Mouse (Mus musculus): ENCODE results near the gene Prl6a1. TPM values are rescaled to one million over a fixed set of nuclear protein-coding genes. Genes with fewer than 3 reads are reported as not detected.

Prl6a1 gene
- not detected in 2 replicates for polyA plus RNA-seq (2015; fragmentation: Nextera tagmentation; extraction: Ambion mirVana)

GRCm38 (mm10) chr13:27312334-27313225 lies at the start of gene Prl6a1:
Gene Prl6a1 (plus strand): TSS chr13:27312627.

DNA sequence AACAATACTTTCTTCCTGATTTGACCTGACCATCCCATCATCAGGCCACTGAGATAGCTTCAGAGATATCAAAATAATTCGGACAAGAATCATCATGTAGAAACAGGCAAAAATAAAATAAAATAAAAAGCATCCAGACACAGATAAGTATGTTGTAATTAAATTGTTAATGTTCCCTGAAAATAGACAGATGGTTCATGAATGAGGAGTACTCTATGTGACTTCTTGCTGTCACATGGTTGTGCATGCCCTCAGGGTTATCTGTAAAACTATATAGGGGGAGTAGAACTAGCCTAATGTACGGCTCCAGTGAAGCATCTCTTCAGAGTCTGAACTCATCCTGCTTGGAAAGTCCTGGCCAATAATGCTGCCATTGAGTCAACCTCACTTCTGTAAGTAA lies 32.9 kb downstream of the Prl6a1 start, which contains the start of gene Prl8a2:
Gene Prl8a2 (plus strand): TSS at position 301 of the 400 bp plus-strand sequence.

Other genes starting within 250 kb of the Prl6a1 start
- gene Prl3d1, start 218.4 kb upstream of the Prl6a1 start, polyA plus RNA-seq (2015; fragmentation: Nextera tagmentation; extraction: Ambion mirVana), result not detected in 2 replicates
- not detected in 2 replicates for gene Prl3d2, start 190.9 kb upstream of the Prl6a1 start, polyA plus RNA-seq (2015; fragmentation: Nextera tagmentation; extraction: Ambion mirVana)
- gene Prl3d3, start 155.8 kb upstream of the Prl6a1 start, polyA plus RNA-seq (2015; fragmentation: Nextera tagmentation; extraction: Ambion mirVana), result not detected in 2 replicates
- gene Prl3c1, start 116.0 kb upstream of the Prl6a1 start, polyA plus RNA-seq (2015; fragmentation: Nextera tagmentation; extraction: Ambion mirVana), result not detected in 2 replicates
- gene Prl3b1, start 70.8 kb upstream of the Prl6a1 start, polyA plus RNA-seq (2015; fragmentation: Nextera tagmentation; extraction: Ambion mirVana), result not detected in 2 replicates
- not detected in 2 replicates for gene Prl3a1, start 53.2 kb upstream of the Prl6a1 start, polyA plus RNA-seq (2015; fragmentation: Nextera tagmentation; extraction: Ambion mirVana)
- not detected in 2 replicates for gene Prl8a2, start 33.0 kb downstream of the Prl6a1 start, polyA plus RNA-seq (2015; fragmentation: Nextera tagmentation; extraction: Ambion mirVana)
- gene Prl2b1, start 78.2 kb downstream of the Prl6a1 start, polyA plus RNA-seq (2015; fragmentation: Nextera tagmentation; extraction: Ambion mirVana), result not detected in 2 replicates
- not detected in 2 replicates for gene Prl8a6, start 126.1 kb downstream of the Prl6a1 start, polyA plus RNA-seq (2015; fragmentation: Nextera tagmentation; extraction: Ambion mirVana)
- gene Prl8a8, start 200.6 kb downstream of the Prl6a1 start, polyA plus RNA-seq (2015; fragmentation: Nextera tagmentation; extraction: Ambion mirVana), result not detected in 2 replicates

Data from neural tube, postnatal 0 days (tissue).